Mouse (Mus musculus) CD4-positive, CD25-positive, alpha-beta regulatory T cell, adult 2 months (primary cell): Measurements from ENCODE around the gene Tank.

ENCODE experiments used
- DNase-seq: peaks from one replicate; pipeline ENCODE4 v3.0.0-alpha.2; 2012; ENCODE audit warnings: low read depth, low spot score

Tank gene

GRCm38 (mm10) chr2:61655382-61656281, 77.2 kb downstream of the Tank start:
- peak; percentile 34 for DNase-seq

GRCm38 (mm10) chr2:61656421-61657411, 78.3 kb downstream of the Tank start:
- peak; percentile 68 for DNase-seq

GRCm38 (mm10) chr2:61659254-61659653, 80.9 kb downstream of the Tank start:
- DNase-seq = no peak

GRCm38 (mm10) chr2:61662833-61663232, 84.4 kb downstream of the Tank start:
- DNase-seq = no peak

- DNase-seq = no peak
Observed at GRCm38 (mm10) chr2:61663573-61664241, 85.3 kb downstream of the Tank start.

GRCm38 (mm10) chr2:61667420-61667819, 89.0 kb downstream of the Tank start:
- DNase-seq = no peak

GRCm38 (mm10) chr2:61668260-61668659, 89.9 kb downstream of the Tank start:
- peak; percentile 75 for DNase-seq

GRCm38 (mm10) chr2:61674555-61674954, 96.2 kb downstream of the Tank start:
- DNase-seq = no peak

GRCm38 (mm10) chr2:61681572-61681971, 103.2 kb downstream of the Tank start:
- DNase-seq = no peak

- DNase-seq = no peak
Observed at GRCm38 (mm10) chr2:61686533-61686932, 108.1 kb downstream of the Tank start.

- DNase-seq = no peak
Observed at GRCm38 (mm10) chr2:61689086-61689485, 110.7 kb downstream of the Tank start.
